Mouse (Mus musculus): ENCODE measurements around the gene Aox1.

The Aox1 gene

GRCm38 (mm10) chr1:58107066-58107465 lies 77.3 kb downstream of the Aox1 start:
- DNase-seq (ENCODE audit: low read depth, low spot score), result no peak

GRCm38 (mm10) chr1:58110241-58110640 lies 80.5 kb downstream of the Aox1 start:
- no peak for DNase-seq (ENCODE audit: low read depth, low spot score)

GRCm38 (mm10) chr1:58111315-58111714 lies 81.6 kb downstream of the Aox1 start:
- no peak for DNase-seq (ENCODE audit: low read depth, low spot score)

- DNase-seq (ENCODE audit: low read depth, low spot score), result peak; percentile 4
These were observed 83.1 kb downstream of the Aox1 start, which contains the start of gene Aox3 for GRCm38 (mm10) chr1:58112880-58113279. Gene Aox3, plus strand, starts transcription at chr1:58113130.

- no peak for DNase-seq (ENCODE audit: low read depth, low spot score)
These were observed 83.7 kb downstream of the Aox1 start for GRCm38 (mm10) chr1:58113441-58113840.

GRCm38 (mm10) chr1:58114021-58114560 lies 84.4 kb downstream of the Aox1 start:
- no peak for DNase-seq (ENCODE audit: low read depth, low spot score)

GRCm38 (mm10) chr1:58114666-58115375 lies 85.1 kb downstream of the Aox1 start:
- DNase-seq (ENCODE audit: low read depth, low spot score), result no peak

- DNase-seq (ENCODE audit: low read depth, low spot score), result no peak
These were observed 88.5 kb downstream of the Aox1 start for GRCm38 (mm10) chr1:58118231-58118630.

GRCm38 (mm10) chr1:58124901-58125300 lies 95.2 kb downstream of the Aox1 start:
- DNase-seq (ENCODE audit: low read depth, low spot score), result no peak

GRCm38 (mm10) chr1:58137891-58138290 lies 108.2 kb downstream of the Aox1 start:
- DNase-seq (ENCODE audit: low read depth, low spot score), result no peak

- no peak for DNase-seq (ENCODE audit: low read depth, low spot score)
These were observed 109.3 kb downstream of the Aox1 start for GRCm38 (mm10) chr1:58138986-58139385.

GRCm38 (mm10) chr1:58140607-58141006 lies 110.9 kb downstream of the Aox1 start:
- no peak for DNase-seq (ENCODE audit: low read depth, low spot score)

GRCm38 (mm10) chr1:58144384-58145069 lies 114.8 kb downstream of the Aox1 start:
- DNase-seq (ENCODE audit: low read depth, low spot score), result no peak

- no peak for DNase-seq (ENCODE audit: low read depth, low spot score)
These were observed 116.3 kb downstream of the Aox1 start for GRCm38 (mm10) chr1:58146026-58146425.

GRCm38 (mm10) chr1:58147776-58148175 lies 118.0 kb downstream of the Aox1 start:
- DNase-seq (ENCODE audit: low read depth, low spot score), result no peak

GRCm38 (mm10) chr1:58152247-58152646 lies 122.5 kb downstream of the Aox1 start:
- DNase-seq (ENCODE audit: low read depth, low spot score), result no peak

Measured in brain, embryonic 18.5 days (tissue).